ENCODE assay signal across 8 mouse cellular contexts in genomic region chrX:74254153-74254887, GRCm38 (mm10). TPM values are rescaled to one million over a fixed set of nuclear protein-coding genes. Genes with fewer than 3 reads are reported as not detected.
DNase-seq lines count a peak whose midpoint lies in the region; ATAC-seq lines count a peak whose summit lies in the region.

TSS of gene Emd (plus strand) at chrX:74254687.

- ATAC-seq in hematopoietic stem cell, adult 5-6 weeks (replicated peaks in 1 of 2; ENCODE audit: insufficient read depth in 1 of 2, low FRiP score in 2 of 2, low TSS enrichment in 1 of 2, low read depth in 1 of 2, poor library complexity in 2 of 2, severe bottlenecking in 2 of 2), result peak; percentile 95 to 97

- peak; percentile 98 for DNase-seq in MEL-GATA-1-ER (ENCODE audit: extremely low read depth, low read depth)
- DNase-seq in cerebellum, adult 8-10 months, result peak; percentile 82
- peak; percentile 90 for DNase-seq in forelimb bud, embryonic 11.5 days (ENCODE audit: low read depth, low spot score)
- peak; percentile 76 to 91 for DNase-seq in layer of hippocampus, postnatal 14 days (ENCODE audit: low spot score in 2 of 2)
- peak; percentile 87 for DNase-seq in lung, postnatal 14 days
- DNase-seq in retina, adult 2 months (ENCODE audit: low read depth, low spot score), result peak; percentile 61
- peak; percentile 73 to 85 for DNase-seq in thymus, postnatal 36 days

RNA-seq across cellular contexts. Expression of gene Emd, which starts in this region (rescaled TPM):
- 83.7 and 99.9 TPM in 2 replicates for total RNA-seq in hematopoietic stem cell, adult 5-6 weeks (2017)
- total RNA-seq in layer of hippocampus, postnatal 14 days (2021), result 10 to 100 TPM; 37.9 to 39.3 TPM

Comparison
In these comparisons a context has a peak if more than half of its experiments do, and no peak if none do; other contexts are left out.
1. Peak in every context shown above with its lines: DNase-seq and ATAC-seq.